Mouse (Mus musculus): ENCODE data around the gene Lbr. TPM values are rescaled to one million over a fixed set of nuclear protein-coding genes. Genes with fewer than 3 reads are reported as not detected.
"Not testable (repeated sequence)": the region's sequence is repeated elsewhere in the genome, so short reads cannot be mapped to it uniquely, and the experiment has no call there.

Lbr gene
- polyA plus RNA-seq, 1 experiment from 2014 or later: 218 TPM

DNA sequence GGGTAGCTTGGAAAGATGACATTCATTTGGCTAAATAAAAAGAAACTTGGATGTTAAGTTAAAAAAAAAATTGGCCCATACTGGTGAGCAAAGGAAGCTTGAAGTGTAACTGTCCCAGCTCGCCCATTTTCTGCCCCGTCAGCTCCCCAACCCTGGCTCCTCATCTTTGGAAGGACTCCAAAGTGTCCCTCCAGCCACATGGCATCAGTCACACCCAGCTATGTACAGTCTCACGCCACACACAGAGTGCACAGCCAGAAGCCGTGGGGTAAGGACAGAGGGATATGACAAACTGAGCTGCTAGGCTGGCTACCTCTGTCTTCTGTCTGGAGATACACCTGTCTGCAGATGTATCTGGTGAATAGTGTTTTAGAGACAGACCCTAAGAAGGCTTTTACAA, 42.2 kb downstream of the Lbr start:
- H3K36me3 ChIP-seq: no peaks in the 10 kb centered on the region
- 86% methylated on average over 4 of the region's 4 CpGs for WGBS
- H3K4me1 ChIP-seq: no peaks in the 10 kb centered on the region
- no peak overlapping the region for H3K4me3 ChIP-seq
- H3K9me3 ChIP-seq (replicated peaks): no peaks in the 10 kb centered on the region
- no peak for DNase-seq (ENCODE audit: low spot score)
- no peaks in the 10 kb centered on the region for H3K27me3 ChIP-seq (ENCODE audit: low read depth, poor library complexity, severe bottlenecking)
- no peak overlapping the region for H3K27ac ChIP-seq (replicated peaks)

DNA sequence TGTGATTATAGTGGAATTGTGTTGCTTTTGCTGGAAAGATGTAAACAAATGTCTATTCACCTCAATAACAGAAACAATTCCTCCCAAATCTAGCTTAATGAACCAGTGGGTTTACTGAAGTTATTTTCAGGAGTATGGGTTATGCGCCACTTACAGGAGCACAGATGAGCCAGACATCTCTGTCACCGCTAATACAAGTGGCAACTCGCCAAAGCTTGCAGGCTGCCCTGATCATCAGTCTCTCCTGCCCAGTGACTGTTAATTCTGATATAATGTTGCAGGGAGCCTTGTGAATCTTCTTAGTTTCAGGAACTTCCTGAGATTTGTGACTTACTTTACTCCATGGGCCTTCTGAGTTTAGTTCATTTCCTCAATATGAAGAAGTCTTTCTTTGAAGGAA, 42.9 kb downstream of the Lbr start:
- Histone ChIP-seq H3K9me3 (replicated peaks) (no peaks in the 10 kb centered on the region), H3K36me3 (no peaks in the 10 kb centered on the region), H3K27me3 (ENCODE audit: low read depth, poor library complexity, severe bottlenecking) (no peaks in the 10 kb centered on the region), H3K27ac (replicated peaks) (no peak overlapping the region), H3K4me1 (no peaks in the 10 kb centered on the region), H3K4me3 (no peak overlapping the region)
- 89% methylated on average over 3 of the region's 3 CpGs for WGBS
- DNase-seq (ENCODE audit: low spot score): no peak

DNA sequence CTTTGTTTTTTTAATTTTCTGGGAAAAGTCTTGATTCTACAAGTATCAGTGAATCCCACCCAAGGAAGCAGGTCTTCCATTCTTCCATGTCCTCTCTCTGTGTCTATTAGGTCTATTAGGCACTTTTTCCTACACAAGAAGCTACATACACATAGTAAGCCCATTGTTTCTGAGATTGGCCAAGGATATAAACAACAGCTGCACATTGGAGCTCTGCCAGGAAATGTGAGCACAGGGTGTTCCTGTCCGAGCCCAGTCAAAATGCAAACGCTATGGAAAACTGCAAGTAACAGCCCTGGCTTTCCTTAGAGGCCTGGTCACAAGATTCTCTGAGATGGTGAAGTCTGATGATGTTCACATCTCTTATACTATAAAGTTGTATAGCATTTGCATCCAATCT, 49.3 kb downstream of the Lbr start:
- DNase-seq (ENCODE audit: low spot score): no peak
- no peaks in the 10 kb centered on the region for H3K27me3 ChIP-seq (ENCODE audit: low read depth, poor library complexity, severe bottlenecking)
- no peaks in the 10 kb centered on the region for H3K4me1 ChIP-seq
- 87% methylated on average over 2 of the region's 2 CpGs for WGBS
- no peaks in the 10 kb centered on the region for H3K36me3 ChIP-seq
- H3K27ac ChIP-seq (replicated peaks): no peak overlapping the region
- no peaks in the 10 kb centered on the region for H3K9me3 ChIP-seq (replicated peaks)
- no peak overlapping the region for H3K4me3 ChIP-seq

- WGBS: 81% methylated on average over 6 of the region's 6 CpGs
- H3K9me3 ChIP-seq (replicated peaks): no peaks in the 10 kb centered on the region; the same call in 1 of the 2 replicates
- H3K27ac ChIP-seq (replicated peaks): no peak overlapping the region
- H3K36me3 ChIP-seq: no peaks in the 10 kb centered on the region
- no peaks in the 10 kb centered on the region for H3K27me3 ChIP-seq (ENCODE audit: low read depth, poor library complexity, severe bottlenecking)
- no peaks in the 10 kb centered on the region for H3K4me1 ChIP-seq
- H3K4me3 ChIP-seq: no peak overlapping the region
- DNase-seq (ENCODE audit: low spot score): no peak
These were observed 52.9 kb downstream of the Lbr start for GRCm38 (mm10) chr1:181789952-181790351.

- not testable (repeated sequence) for DNase-seq (ENCODE audit: low spot score); H3K27me3 ChIP-seq (ENCODE audit: low read depth, poor library complexity, severe bottlenecking)
- 95% methylated on average over 11 of the region's 11 CpGs for WGBS
These were observed 60.2 kb downstream of the Lbr start for GRCm38 (mm10) chr1:181782600-181782999.

DNA sequence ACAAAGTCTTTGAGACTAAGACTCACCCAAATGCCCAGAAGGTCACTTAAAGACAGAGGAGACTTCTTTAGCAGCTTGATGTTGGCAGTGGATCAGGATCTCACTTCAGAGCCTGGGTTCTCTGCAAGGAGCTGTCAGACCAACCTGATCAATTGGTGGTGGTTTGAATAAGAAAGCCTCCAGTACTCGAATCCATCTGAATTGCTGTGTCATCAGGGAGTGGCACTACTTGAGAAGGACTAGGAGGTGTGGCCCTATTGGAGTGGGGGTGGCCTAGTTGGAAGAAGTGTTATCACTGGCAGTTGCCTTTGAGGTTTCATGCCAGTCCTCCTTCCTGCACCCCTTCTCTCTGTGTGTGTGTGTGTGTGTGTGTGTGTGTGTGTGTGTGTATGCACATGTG, 66.3 kb downstream of the Lbr start:
- Histone ChIP-seq H3K36me3 (no peaks in the 10 kb centered on the region), H3K27me3 (ENCODE audit: low read depth, poor library complexity, severe bottlenecking) (no peaks in the 10 kb centered on the region), H3K4me3 (no peak overlapping the region), H3K9me3 (replicated peaks) (no peaks in the 10 kb centered on the region; the same call in 1 of the 2 replicates), H3K27ac (replicated peaks) (no peak overlapping the region), H3K4me1 (no peaks in the 10 kb centered on the region)
- WGBS: 76% methylated on average over 1 of the region's 1 CpGs
- no peak for DNase-seq (ENCODE audit: low spot score)

More at GRCm38 (mm10) chr1:181782600-181782999, 60.2 kb downstream of the Lbr start:
- not testable (repeated sequence) for H3K4me3 ChIP-seq; H3K27ac ChIP-seq (replicated peaks); H3K36me3 ChIP-seq; H3K9me3 ChIP-seq (replicated peaks); H3K4me1 ChIP-seq

DNA sequence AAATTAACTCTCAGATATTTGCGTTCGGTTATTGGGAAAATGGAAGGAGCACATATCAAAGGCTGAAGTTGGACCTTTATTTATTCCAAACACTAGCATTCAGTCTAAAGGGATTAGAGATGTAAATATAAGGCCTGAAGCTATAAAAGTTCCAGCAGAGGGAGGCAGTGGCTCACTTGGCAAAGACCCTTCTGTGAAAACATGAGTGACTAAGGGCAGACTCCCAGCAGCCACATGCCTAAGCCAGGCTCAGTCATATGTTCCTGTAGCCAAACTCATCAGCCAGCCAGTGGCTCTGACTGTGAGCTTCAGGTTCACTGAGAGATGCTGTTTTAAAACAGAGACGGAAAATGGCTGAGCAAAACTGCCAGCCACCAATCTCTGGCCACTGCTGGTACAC, 71.0 kb downstream of the Lbr start:
- 97% methylated on average over 3 of the region's 3 CpGs for WGBS
- H3K36me3 ChIP-seq: no peaks in the 10 kb centered on the region
- no peaks in the 10 kb centered on the region for H3K27me3 ChIP-seq (ENCODE audit: low read depth, poor library complexity, severe bottlenecking)
- H3K4me3 ChIP-seq: no peak overlapping the region
- H3K4me1 ChIP-seq: no peaks in the 10 kb centered on the region
- H3K9me3 ChIP-seq (replicated peaks): no peaks in the 10 kb centered on the region
- H3K27ac ChIP-seq (replicated peaks): no peak overlapping the region
- no peak for DNase-seq (ENCODE audit: low spot score)

DNA sequence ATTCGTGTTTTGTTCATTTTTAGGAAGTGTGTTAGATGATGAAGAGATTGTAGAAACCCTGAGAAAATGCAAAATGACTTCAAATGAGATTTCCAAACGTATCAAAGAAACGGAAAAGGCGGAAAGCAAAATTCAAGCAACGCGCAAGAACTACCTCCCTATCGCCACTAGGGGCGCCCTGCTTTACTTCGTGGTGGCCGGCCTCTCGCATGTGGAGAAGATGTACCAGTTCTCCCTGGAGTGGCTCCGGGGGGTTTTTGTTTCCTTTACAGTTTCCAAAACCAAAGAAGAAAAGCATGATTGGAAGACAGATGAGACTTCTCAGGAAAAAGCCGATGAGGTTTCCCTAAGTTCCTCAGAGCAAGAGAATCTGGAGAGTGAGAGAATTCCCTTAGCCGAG, 73.5 kb downstream of the Lbr start:
- H3K36me3 ChIP-seq: no peaks in the 10 kb centered on the region
- H3K9me3 ChIP-seq (replicated peaks): no peaks in the 10 kb centered on the region
- 54% methylated on average over 14 of the region's 14 CpGs for WGBS
- no peak for DNase-seq (ENCODE audit: low spot score)
- no peaks in the 10 kb centered on the region for H3K4me1 ChIP-seq
- H3K27ac ChIP-seq (replicated peaks): no peak overlapping the region
- no peaks in the 10 kb centered on the region for H3K27me3 ChIP-seq (ENCODE audit: low read depth, poor library complexity, severe bottlenecking)
- H3K4me3 ChIP-seq: no peak overlapping the region

Other genes with a start within 250 kb of the Lbr start
- gene Enah, start 176.9 kb upstream of the Lbr start, polyA plus RNA-seq (2016; fragmentation: Nextera tagmentation; extraction: Ambion mirVana): 23.2 and 26.9 TPM in 2 replicates

Data from midbrain, embryonic 10.5 days (tissue).